Mouse (Mus musculus): ENCODE data around the gene Dpp3.

DNA sequence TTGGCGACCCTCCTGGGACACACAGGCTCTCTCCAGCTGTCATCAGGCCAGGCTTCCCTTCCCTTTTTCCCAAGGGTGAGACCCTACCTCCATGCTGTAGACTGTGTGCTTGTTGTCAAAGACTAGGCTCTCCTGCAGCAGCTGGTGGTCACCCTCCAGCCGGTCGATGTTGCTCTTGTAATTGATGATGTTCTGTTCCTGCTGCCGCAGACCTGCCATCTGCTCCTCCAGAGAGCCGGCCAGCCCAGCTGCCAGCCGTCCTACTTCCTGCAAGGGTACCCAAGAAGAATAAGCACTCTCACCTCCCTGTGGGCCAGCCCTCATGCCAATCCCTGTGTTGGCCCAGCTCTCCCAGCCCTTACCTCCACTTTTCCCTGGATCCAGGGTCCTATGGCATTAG is 65.0 kb downstream of the Dpp3 start:
- TF ChIP-seq CTCF (IDR thresholded peaks at IDR 0.05; ENCODE audit: control insufficient read depth, insufficient read depth, insufficient read length): no peak
- no peak for TF ChIP-seq MYOG (IDR thresholded peaks at IDR 0.05; ENCODE audit: control insufficient read depth, extremely low read depth, insufficient read length)
- TF ChIP-seq USF1 (IDR thresholded peaks at IDR 0.05; ENCODE audit: low read depth): no peak
- TF ChIP-seq MAX (IDR thresholded peaks at IDR 0.05): no peak
- no peak for TF ChIP-seq CEBPB (IDR thresholded peaks at IDR 0.05; ENCODE audit: low read depth)
- TF ChIP-seq FOSL1 (IDR thresholded peaks at IDR 0.05; ENCODE audit: insufficient read depth, low read length, poor library complexity, severe bottlenecking): no peak
- no peak for TF ChIP-seq MYOD1 (IDR thresholded peaks at IDR 0.05; ENCODE audit: control insufficient read depth, insufficient read length, low read depth)
